Mouse (Mus musculus) olfactory bulb, adult 2 months (tissue): Measurements from ENCODE around the gene Leo1. TPM values are rescaled to one million over a fixed set of nuclear protein-coding genes. Genes with fewer than 3 reads are reported as not detected.
"Not testable (repeated sequence)": the region's sequence is repeated elsewhere in the genome, so short reads cannot be mapped to it uniquely, and the experiment has no call there.

ENCODE experiments used
- H3K27ac ChIP-seq: fragments of 200-500 bp; 2 replicates; pipeline ENCODE4 v1.5.1; 2012; ENCODE audit warnings: low read depth, low read length; ENCODE audit not compliant: insufficient read depth
- H3K4me1 ChIP-seq: fragments of 200-500 bp; 2 replicates; pipeline ENCODE4 v1.6.1; 2012; ENCODE audit warnings: low read length; ENCODE audit not compliant: control insufficient read depth, insufficient read depth
- H3K4me3 ChIP-seq: fragments of 200-500 bp; 2 replicates; pipeline ENCODE4 v1.5.1; 2012; ENCODE audit warnings: mild to moderate bottlenecking, low read depth, low read length, moderate library complexity; ENCODE audit not compliant: insufficient read depth
- CTCF ChIP-seq: fragments of 200-500 bp; IDR thresholded peaks from 2 replicates; pipeline ENCODE4 v1.5.1; 2012; ENCODE audit warnings: low read depth, mild to moderate bottlenecking, low read length, moderate library complexity; ENCODE audit not compliant: insufficient read depth
- POLR2A ChIP-seq: fragments of 200-500 bp; IDR thresholded peaks from 2 replicates; pipeline ENCODE4 v1.6.1; 2012; ENCODE audit warnings: mild to moderate bottlenecking, low read depth, low read length, moderate library complexity; ENCODE audit not compliant: insufficient read depth
- WGBS: fragments of 180-500 bp; shearing (Covaris S2); methylation state at CpG from one replicate; pipeline ENCODE4 v1.1.7; 2018; 5-methylcytosine and 5-hydroxymethylcytosine counted together
- polyA plus RNA-seq: library from polyadenylated mRNA; stranded (reverse); fragments of >200 nt; gene quantifications from 2 replicates; pipeline ENCODE4 v1.2.4, GENCODE M21; 2012; ENCODE audit warnings: low replicate concordance; ENCODE audit not compliant: missing spikeins, insufficient read depth, insufficient read length

Gene Leo1
- polyA plus RNA-seq, 1 experiment = not detected

DNA sequence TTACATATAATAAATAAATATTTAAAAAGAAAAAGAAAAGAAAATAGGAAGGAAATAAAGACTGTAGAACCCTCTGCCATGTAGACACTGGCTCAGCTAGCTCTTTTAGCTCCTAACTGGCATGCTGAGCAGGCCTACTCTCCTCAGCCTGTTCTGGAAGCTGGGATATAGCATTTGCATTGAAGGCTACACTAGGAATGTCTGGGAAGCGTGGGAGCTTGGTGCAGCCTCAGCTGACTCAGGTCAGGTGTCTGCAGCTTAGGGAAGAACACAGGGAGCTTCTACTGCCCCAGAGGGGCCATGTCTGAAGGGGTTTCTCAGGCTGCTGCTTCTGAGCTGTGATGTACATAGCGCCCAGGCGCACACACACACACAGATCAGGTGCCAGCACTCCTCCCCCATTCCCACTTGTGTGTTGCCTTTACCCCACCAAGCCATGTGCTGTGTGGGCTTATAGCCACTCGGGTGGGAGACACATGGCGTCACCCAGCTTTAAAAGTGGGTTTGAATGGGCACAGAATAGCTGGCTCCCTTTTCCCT, 39.3 kb downstream of the Leo1 start:
- H3K4me3 ChIP-seq = no peak overlapping the region
- 90% methylated on average over 5 of the region's 5 CpGs for WGBS
- TF ChIP-seq POLR2A (no peak), CTCF (no peak)
- no peak overlapping the region for H3K27ac ChIP-seq
- no peaks in the 10 kb centered on the region for H3K4me1 ChIP-seq

DNA sequence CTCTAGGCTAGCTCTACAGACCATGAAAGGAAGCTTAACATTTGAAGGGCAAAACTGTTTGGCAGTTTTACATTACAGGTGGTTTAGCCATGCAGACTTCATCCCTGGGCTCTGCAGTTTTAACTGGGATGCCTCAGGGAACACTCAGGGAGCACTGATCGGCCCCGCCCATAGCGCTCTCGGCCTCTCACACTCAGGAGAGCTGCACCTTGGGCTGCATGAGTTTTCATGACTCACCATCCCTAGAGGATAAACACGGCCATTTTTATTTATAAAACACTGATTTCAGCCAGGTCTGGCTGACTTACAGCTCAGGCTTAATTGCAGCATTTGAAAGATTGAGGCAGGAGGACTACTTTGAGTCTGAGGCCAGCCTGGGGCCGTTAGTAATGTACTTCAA, 43.9 kb downstream of the Leo1 start:
- Histone ChIP-seq H3K4me1 (no peaks in the 10 kb centered on the region), H3K27ac (no peak overlapping the region), H3K4me3 (no peak overlapping the region)
- WGBS = 75% methylated on average over 6 of the region's 6 CpGs
- no peak for TF ChIP-seq POLR2A
- no peak for TF ChIP-seq CTCF

DNA sequence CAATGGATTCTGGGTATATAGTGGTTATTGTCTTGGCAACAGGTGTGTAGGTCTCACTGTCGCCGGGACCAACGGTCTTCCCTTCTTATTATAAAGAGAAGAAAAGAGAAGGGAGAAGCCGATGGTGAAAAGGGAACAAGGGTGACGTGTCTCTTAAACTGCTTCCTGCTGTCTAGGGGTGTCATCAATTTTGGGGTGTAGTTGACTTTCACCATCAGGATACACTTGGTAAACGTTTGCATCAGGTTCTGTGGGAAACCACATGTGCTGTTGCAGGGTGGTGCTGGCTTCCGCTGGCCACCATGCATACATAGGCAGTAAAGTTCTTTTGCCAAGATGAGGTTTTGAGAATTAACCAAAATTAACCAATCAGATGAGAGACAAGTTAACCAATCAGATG, 46.9 kb downstream of the Leo1 start:
- H3K4me3 ChIP-seq, H3K4me1 ChIP-seq, H3K27ac ChIP-seq: not testable (repeated sequence)
- 96% methylated on average over 7 of the region's 7 CpGs for WGBS

DNA sequence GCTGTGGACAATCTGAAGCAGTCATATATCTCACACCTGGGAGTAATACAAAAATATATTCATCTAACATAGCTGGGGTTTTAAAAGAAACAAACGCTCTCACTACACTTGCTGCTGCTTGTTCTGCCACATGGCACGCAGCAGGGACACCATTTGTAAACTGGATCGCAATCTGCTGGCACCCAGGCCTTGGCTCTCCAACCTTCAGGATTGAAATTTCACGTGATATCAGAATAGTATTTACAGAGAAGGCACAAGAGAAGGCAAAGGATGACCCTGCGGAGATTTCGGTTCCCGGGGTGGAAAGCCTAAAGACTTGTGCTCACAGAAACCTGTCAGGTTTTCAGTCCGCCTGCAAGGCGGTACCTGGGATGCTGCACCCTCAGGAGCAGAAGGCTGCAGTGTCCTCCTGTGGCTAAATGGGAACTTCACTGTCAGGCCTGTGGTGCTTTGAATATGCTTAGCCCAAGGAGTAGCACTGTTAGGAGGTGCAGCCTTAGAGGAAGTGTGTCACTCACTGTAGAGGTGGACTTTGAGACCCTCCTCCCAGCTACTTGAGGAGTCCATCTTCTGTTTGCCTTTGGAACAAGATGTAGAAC, 53.2 kb downstream of the Leo1 start:
- WGBS = 85% methylated on average over 9 of the region's 9 CpGs
- no peak overlapping the region for H3K27ac ChIP-seq
- no peaks in the 10 kb centered on the region for H3K4me1 ChIP-seq
- TF ChIP-seq POLR2A (no peak), CTCF (no peak)
- H3K4me3 ChIP-seq = no peak overlapping the region

DNA sequence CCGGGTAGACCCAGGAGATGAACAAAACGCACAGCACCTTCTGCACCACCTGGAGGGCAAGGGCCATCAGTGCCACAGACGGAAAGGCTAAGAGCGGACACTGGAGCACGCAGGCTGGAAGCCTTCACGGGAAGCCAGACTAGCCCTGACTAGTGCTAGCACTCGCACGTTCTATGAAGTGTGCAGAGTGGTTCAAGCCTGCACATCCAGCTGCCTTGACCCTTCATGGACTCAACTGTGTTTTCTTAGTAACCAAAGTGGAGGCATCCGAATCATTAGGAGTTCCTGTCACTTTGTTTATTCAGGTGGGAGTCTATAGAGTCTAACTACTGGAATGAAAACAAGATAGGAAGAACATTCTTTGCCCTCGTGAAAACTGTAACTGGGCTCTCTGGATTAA, 54.6 kb downstream of the Leo1 start:
- no peak for TF ChIP-seq POLR2A
- no peak for TF ChIP-seq CTCF
- WGBS = 85% methylated on average over 10 of the region's 10 CpGs
- no peaks in the 10 kb centered on the region for H3K4me1 ChIP-seq
- H3K27ac ChIP-seq = no peak overlapping the region
- H3K4me3 ChIP-seq = no peak overlapping the region

DNA sequence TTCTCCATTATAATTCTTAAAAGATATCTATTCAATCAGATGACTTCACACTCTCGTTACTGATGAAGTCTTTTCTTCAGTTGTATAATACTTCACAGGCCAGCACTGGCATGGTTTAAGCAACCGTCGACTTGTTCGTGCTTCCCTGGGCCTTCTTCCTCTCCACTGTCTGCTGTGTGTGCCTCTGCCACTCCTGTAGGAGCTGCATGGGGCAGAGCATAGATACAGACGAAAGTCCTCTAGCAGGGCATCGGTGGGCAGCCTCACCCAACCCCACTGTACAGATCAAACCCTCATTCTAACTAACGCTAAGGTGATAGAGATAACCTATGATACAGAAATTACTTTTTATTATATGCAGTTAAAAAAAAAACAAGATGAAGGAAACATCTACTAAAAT, 57.2 kb downstream of the Leo1 start:
- WGBS = 91% methylated on average over 7 of the region's 7 CpGs
- Histone ChIP-seq H3K4me1 (no peaks in the 10 kb centered on the region), H3K4me3 (no peak overlapping the region), H3K27ac (no peak overlapping the region)
- TF ChIP-seq CTCF = no peak

DNA sequence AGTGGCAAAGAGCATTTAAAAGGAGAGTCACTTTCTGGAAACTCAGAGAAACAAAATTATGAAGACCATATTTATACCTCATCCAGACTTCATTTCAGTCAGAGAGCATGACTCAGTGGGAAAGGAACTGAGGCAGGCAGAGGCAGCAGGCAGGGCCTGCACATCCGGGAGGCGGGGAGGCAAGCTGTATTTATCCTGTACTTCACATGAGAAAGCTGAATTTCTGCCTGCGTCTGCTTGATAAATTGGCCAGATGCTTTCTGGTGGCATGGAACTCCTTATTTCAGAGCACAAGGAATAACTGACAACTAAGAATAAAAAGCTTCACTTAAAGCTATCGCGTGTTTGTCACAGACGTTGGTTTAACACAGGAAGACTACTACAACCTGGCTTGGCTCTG, 63.0 kb downstream of the Leo1 start:
- no peak overlapping the region for H3K27ac ChIP-seq
- WGBS = 40% methylated on average over 6 of the region's 6 CpGs
- H3K4me1 ChIP-seq = peaks cover 5% of the 10 kb centered on the region
- no peak for TF ChIP-seq CTCF
- TF ChIP-seq POLR2A = no peak
- no peak overlapping the region for H3K4me3 ChIP-seq

DNA sequence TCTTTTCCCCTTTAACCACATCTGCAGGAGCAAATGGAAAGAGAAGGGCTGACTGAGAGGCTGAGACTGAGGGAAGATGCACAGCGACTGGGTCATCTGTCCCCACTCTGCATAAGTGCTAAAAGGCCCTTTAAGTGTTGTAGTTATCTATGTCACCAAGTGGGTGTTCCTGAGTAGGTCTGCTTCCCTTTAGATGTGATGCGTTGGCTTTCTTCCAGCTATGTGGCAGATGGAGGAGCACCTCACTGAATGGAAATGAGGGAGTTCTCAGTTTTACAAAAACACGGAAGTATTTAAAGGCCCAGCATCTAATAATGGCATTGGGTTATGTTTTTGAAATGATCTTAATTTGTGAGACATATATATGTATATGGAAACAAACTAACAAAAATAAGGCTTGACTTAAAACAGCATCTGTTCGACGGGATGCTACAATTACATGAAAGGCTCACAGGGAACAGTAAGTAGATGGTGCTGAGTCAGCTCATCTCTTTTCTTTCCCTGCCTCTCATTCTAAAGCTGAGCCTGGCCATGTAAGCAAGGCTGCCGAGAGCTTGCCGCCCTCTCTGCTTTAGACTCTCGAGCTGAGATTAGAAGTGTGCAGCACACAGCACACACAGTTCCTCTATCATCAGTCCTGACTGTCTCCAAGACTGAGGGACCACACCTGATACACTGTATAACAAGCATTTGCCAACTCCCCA, 70.1 kb downstream of the Leo1 start:
- TF ChIP-seq POLR2A = no peak
- TF ChIP-seq CTCF = no peak
- Histone ChIP-seq H3K4me1 (peaks cover 2% of the 10 kb centered on the region; the same call in 1 of the 2 replicates), H3K27ac (peak overlapping the region; percentile 45), H3K4me3 (no peak overlapping the region)
- WGBS = 30% methylated on average over 8 of the region's 8 CpGs

DNA sequence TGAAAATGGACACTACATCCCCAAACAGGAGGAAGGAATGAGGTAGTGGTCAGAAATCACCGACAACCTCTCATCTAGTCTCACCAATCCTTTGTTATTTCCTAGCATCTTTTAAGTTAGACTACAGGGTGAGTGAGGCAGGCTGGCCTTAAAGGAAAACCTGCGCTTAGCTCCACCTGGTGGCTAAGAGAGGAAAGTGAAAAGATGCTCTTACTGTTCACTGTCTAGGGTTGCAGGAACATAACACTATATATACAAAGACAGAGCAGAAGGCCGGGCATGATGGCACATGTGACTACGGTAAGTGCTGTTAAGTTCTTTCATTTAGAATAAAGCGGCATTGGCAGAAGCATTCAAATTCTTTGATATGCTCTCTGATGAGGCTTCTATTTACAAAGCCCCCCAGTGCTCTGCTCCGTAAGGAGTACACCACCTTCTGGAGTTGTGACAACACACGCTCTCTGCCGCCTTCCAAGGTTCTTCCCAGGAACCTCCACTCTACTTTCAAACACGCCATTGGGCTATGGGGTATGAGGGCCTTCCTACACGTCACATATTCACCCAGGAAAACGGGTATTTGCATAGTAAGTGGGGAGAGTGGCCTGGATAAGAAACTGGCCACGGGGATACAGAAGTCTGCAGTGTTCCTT, 74.3 kb downstream of the Leo1 start:
- no peak for TF ChIP-seq POLR2A
- no peak for TF ChIP-seq CTCF
- Histone ChIP-seq H3K4me3 (no peak overlapping the region), H3K4me1 (peaks cover 2% of the 10 kb centered on the region; the same call in 1 of the 2 replicates), H3K27ac (no peak overlapping the region)
- WGBS = 56% methylated on average over 12 of the region's 12 CpGs

Other genes with a start within 250 kb of the Leo1 start
- not detected in 2 replicates for gene Myo5c, start 209.5 kb upstream of the Leo1 start, polyA plus RNA-seq
- not detected in 2 replicates for gene Gnb5, start 135.2 kb upstream of the Leo1 start, polyA plus RNA-seq
- gene Bcl2l10, start 93.8 kb upstream of the Leo1 start, polyA plus RNA-seq = not detected in 2 replicates
- gene Mapk6, start 31.5 kb upstream of the Leo1 start, polyA plus RNA-seq = not detected in 2 replicates
- not detected in 2 replicates for gene Tmod3, start 118.1 kb downstream of the Leo1 start, polyA plus RNA-seq
- gene Tmod2, start 169.8 kb downstream of the Leo1 start, polyA plus RNA-seq = 107 and 444 TPM in 2 replicates
- gene Lysmd2, start 184.2 kb downstream of the Leo1 start, polyA plus RNA-seq = not detected in 2 replicates
- gene Scg3, start 242.5 kb downstream of the Leo1 start, polyA plus RNA-seq = 388 TPM in 1 of 2 replicates, not detected in the other